Mouse (Mus musculus) liver, postnatal 0 days (tissue): ENCODE measurements around the gene Apoc4. TPM values are rescaled to one million over a fixed set of nuclear protein-coding genes. Genes with fewer than 3 reads are reported as not detected.

Experiments
- ATAC-seq: fragments of 200-750 bp; cut with Nextera tagmentation; 2 replicates; pipeline ENCODE4 v1.8.0; 2017; ENCODE audit warnings: mild to moderate bottlenecking, moderate library complexity
- DNase-seq: peaks from one replicate; pipeline ENCODE4 v3.0.0-alpha.2; 2016
- H3K27ac ChIP-seq: fragments of 300-500 bp; sonication (generic); 2 replicates; pipeline ENCODE4 v1.5.1; 2014; ENCODE audit warnings: antibody characterized with exemption, moderate library complexity, mild to moderate bottlenecking, low read depth
- H3K27me3 ChIP-seq: fragments of 300-500 bp; sonication (generic); 2 replicates; pipeline ENCODE4 v1.6.1; 2014; ENCODE audit warnings: low read length, control low read depth, mixed read lengths; ENCODE audit not compliant: insufficient read depth
- H3K36me3 ChIP-seq: fragments of 300-500 bp; sonication (generic); replicated peaks from 2 replicates; pipeline ENCODE4 v1.6.1; 2014; ENCODE audit warnings: mild to moderate bottlenecking, control low read depth, low read length, moderate library complexity, mixed read lengths; ENCODE audit not compliant: insufficient read depth
- H3K4me1 ChIP-seq: fragments of 300-500 bp; sonication (generic); 2 replicates; pipeline ENCODE4 v1.6.1; 2014; ENCODE audit warnings: antibody characterized with exemption, mild to moderate bottlenecking, control low read depth; ENCODE audit not compliant: insufficient read depth
- H3K4me2 ChIP-seq: fragments of 300-500 bp; sonication (generic); 2 replicates; pipeline ENCODE4 v1.6.1; 2014; ENCODE audit warnings: low read depth, mild to moderate bottlenecking, low read length, moderate library complexity, mixed read lengths
- H3K4me3 ChIP-seq: fragments of 300-500 bp; sonication (generic); 2 replicates; pipeline ENCODE4 v1.5.1; 2014; ENCODE audit warnings: low read depth, low read length
- H3K9ac ChIP-seq: fragments of 300-500 bp; sonication (generic); replicated peaks from 2 replicates; pipeline ENCODE4 v1.6.1; 2014; ENCODE audit warnings: mild to moderate bottlenecking, moderate library complexity
- H3K9me3 ChIP-seq: fragments of 300-500 bp; sonication (generic); 2 replicates; pipeline ENCODE4 v1.6.1; 2016; ENCODE audit warnings: mild to moderate bottlenecking, control low read depth, low read length, mixed read lengths
- CTCF ChIP-seq: sonication (generic); IDR thresholded peaks from 2 replicates; pipeline ENCODE4 v1.5.1; 2016; ENCODE audit warnings: antibody characterized with exemption, low read depth
- EP300 ChIP-seq: IDR thresholded peaks from 2 replicates; pipeline ENCODE4 v1.6.1; 2016; ENCODE audit warnings: antibody characterized with exemption, low read depth, mild to moderate bottlenecking
- WGBS: fragments of 180-500 bp; shearing (Covaris S2); extraction: QIAGEN DNeasy Blood & Tissue Kit; methylation state at CpG from one replicate; pipeline ENCODE4 v1.1.7; 2014; ENCODE audit not compliant: insufficient replicate concordance; 5-methylcytosine and 5-hydroxymethylcytosine counted together
- polyA plus RNA-seq: library from polyadenylated mRNA; unstranded; fragments of >200 nt; fragmentation: Nextera tagmentation; extraction: Ambion mirVana; gene quantifications from 2 replicates; pipeline ENCODE4 v1.2.1, GENCODE M21; 2015

Apoc4 gene
- polyA plus RNA-seq, 1 experiment from 2014 or later: 2,808 TPM

DNA sequence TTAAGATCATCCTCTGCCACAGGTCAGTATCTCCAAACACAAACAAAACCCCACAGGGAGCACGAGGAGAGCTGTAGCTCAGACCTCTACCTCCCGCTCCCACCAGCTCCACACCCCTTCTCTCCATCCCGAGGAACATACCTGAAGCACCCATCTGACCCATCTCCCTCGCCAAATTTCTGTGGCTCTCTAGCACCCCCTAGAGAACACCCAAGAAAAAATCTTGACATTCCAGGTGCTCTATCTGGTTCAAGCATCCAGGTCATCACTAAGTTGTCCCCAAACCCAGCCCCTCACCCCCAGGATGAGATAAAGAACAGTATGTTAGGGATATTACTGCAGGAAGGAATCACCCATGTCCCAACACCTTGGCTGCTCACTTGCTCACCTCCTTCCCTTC lies 31.9 kb upstream of the Apoc4 start:
- H3K4me3 ChIP-seq: no peak overlapping the region

DNA sequence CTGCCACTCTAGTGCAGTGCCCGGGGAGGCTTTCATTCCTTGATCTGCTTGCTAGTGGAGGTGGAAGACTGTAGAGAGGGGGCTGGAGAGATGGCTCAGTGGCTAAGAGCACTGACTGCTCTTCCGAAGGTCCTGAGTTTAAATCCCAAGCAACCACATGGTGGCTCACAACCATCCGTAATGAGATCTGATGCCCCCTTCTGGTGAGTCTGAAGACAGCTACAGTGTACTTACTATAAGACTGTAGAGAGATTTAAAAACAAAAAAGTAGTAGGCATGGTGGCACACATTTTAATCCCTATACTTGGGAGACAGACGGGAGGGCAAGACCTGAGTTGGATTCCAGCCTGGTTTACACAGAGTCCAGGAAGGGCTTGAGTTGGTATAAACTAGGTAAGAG lies 31.1 kb upstream of the Apoc4 start:
- no peak overlapping the region for H3K9ac ChIP-seq
- H3K4me2 ChIP-seq: no peak overlapping the region
- no peak for DNase-seq
- TF ChIP-seq EP300: no peak
- TF ChIP-seq CTCF: peak; percentile 63
- no peak overlapping the region for H3K4me3 ChIP-seq
- H3K36me3 ChIP-seq: peaks cover 37% of the 10 kb centered on the region
- WGBS: 63% methylated on average over 4 of the region's 4 CpGs
- H3K9me3 ChIP-seq: no peaks in the 10 kb centered on the region
- peaks cover 24% of the 10 kb centered on the region for H3K4me1 ChIP-seq
- H3K27me3 ChIP-seq: no peaks in the 10 kb centered on the region
- ATAC-seq: no peak
- H3K27ac ChIP-seq: no peak overlapping the region

More for the DNA sequence above, 31.9 kb upstream of the Apoc4 start:
- no peak overlapping the region for H3K4me2 ChIP-seq
- DNase-seq (peak; percentile 55), ATAC-seq (no peak)
- 41% methylated on average over 4 of the region's 4 CpGs for WGBS
- H3K4me1 ChIP-seq: peaks cover 24% of the 10 kb centered on the region
- H3K36me3 ChIP-seq: peaks cover 37% of the 10 kb centered on the region
- no peaks in the 10 kb centered on the region for H3K9me3 ChIP-seq
- no peak overlapping the region for H3K27ac ChIP-seq
- TF ChIP-seq EP300 (no peak), CTCF (peak; percentile 66)
- no peak overlapping the region for H3K9ac ChIP-seq
- H3K27me3 ChIP-seq: no peaks in the 10 kb centered on the region

DNA sequence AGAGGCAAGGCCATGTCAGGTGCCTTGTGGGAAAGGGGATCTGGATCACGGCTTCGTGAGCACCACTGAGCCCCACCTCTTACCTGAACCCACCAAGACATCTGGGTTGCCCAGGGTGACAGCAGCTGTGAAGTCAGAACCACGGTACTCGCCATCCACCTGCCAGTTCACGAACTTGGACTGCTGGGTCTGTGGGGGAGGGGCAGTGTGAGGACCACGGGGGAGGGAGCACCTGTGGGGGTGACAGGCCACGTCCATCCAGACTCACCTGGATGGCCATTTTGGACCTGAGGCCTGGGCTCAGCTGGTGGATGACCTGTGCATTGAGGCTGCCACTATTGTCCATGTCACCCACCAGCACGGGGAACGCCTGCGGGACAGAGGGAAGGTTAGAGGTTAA lies 29.4 kb upstream of the Apoc4 start:
- ATAC-seq (no peak), DNase-seq (no peak)
- no peak overlapping the region for H3K4me3 ChIP-seq
- no peaks in the 10 kb centered on the region for H3K9me3 ChIP-seq
- no peak overlapping the region for H3K27ac ChIP-seq
- TF ChIP-seq CTCF (no peak), EP300 (no peak)
- WGBS: 84% methylated on average over 10 of the region's 10 CpGs
- H3K4me2 ChIP-seq: no peak overlapping the region
- no peak overlapping the region for H3K9ac ChIP-seq
- H3K36me3 ChIP-seq: peaks cover 44% of the 10 kb centered on the region
- no peaks in the 10 kb centered on the region for H3K27me3 ChIP-seq
- H3K4me1 ChIP-seq: peaks cover 16% of the 10 kb centered on the region

DNA sequence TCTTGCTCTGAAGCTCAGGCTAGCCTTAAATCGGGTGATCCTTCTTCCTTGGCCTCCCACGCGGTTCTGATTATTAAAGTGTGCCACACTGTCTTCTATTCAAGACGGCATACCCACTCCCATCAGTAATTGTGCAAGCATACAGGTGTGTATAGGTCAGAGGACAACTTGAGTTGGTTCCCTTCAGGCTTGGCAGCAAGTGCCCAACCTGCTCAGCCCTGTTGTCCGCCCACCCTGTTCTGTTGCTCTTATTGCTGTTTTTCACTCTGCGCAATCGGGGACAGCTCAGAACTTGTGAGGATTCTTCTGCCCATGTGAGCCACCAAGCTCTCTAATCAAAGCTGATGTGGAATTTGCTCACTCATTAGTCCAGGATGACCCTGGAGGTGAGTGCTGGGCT lies 24.0 kb upstream of the Apoc4 start:
- DNase-seq (no peak), ATAC-seq (no peak)
- H3K9ac ChIP-seq: no peak overlapping the region
- TF ChIP-seq EP300 (no peak), CTCF (no peak)
- no peak overlapping the region for H3K27ac ChIP-seq
- no peak overlapping the region for H3K4me3 ChIP-seq
- H3K4me1 ChIP-seq: peaks cover 21% of the 10 kb centered on the region
- H3K27me3 ChIP-seq: no peaks in the 10 kb centered on the region
- WGBS: 90% methylated on average over 7 of the region's 7 CpGs
- H3K4me2 ChIP-seq: no peak overlapping the region
- peaks cover 24% of the 10 kb centered on the region; the same call in 1 of the 2 replicates for H3K36me3 ChIP-seq
- no peaks in the 10 kb centered on the region for H3K9me3 ChIP-seq

DNA sequence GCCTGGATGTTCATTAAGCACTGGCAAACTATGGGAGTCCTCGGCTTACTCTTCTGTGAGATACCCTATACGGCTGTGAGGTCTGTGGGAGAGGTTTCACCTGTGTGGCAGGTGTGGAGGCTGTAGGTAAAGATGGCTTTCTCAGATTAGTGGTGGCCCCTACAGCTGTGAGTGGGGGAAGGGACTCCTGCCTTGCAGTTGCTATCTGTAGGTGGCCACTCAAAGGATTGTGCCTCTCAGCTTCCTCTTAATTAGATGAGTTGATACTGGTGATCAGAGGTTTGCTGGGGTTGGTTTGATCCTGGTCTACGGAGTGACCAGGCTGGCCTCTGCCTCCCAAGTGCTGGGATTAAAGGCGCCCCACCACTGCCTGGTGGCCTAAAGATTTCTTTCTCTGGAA lies 23.2 kb upstream of the Apoc4 start:
- no peak overlapping the region for H3K4me3 ChIP-seq
- no peak for TF ChIP-seq EP300
- TF ChIP-seq CTCF: no peak
- no peak overlapping the region for H3K27ac ChIP-seq
- WGBS: 88% methylated on average over 4 of the region's 4 CpGs
- no peaks in the 10 kb centered on the region for H3K27me3 ChIP-seq
- ATAC-seq (no peak), DNase-seq (no peak)
- H3K9me3 ChIP-seq: no peaks in the 10 kb centered on the region
- peaks cover 18% of the 10 kb centered on the region; the same call in 1 of the 2 replicates for H3K36me3 ChIP-seq
- H3K4me1 ChIP-seq: peaks cover 29% of the 10 kb centered on the region
- H3K4me2 ChIP-seq: no peak overlapping the region
- H3K9ac ChIP-seq: no peak overlapping the region

DNA sequence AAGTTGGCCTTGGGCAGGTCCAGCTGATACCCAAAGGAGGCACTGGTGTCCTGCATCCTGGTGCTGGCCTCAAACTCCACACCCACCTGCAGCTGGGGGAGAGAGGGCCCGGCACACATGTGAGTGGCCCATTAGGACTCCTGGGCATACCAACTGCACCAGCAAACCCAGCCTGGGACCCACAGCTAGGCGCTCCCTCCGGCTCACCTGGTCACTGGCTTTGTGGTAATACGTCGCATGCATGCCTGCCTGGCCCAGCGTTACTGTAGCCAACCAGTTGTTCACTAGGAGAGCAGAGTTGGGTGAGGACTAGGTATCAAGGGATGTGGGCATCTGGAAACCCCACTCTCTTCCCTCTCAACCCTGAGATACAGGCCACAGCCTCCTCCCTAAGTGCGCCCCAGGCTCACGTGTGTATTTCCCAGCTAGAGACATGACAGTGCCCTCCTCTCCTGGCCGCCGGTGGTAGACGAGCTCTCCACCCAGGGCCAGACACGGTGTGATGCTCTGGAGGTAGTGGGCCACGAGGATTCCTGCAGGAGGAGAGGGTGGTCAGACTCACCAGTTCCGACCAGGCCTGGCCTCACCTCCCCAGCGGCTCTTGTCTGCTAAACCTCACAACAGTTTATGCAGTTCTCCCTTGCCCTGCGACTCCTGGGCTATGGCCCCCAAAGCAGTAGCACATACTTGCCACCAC lies 21.7 kb upstream of the Apoc4 start:
- Histone ChIP-seq H3K4me2 (no peak overlapping the region), H3K9ac (peak overlapping the region; percentile 21; the same call in 1 of the 2 replicates), H3K27ac (peak overlapping the region; percentile 98; the same call in 1 of the 2 replicates), H3K9me3 (no peaks in the 10 kb centered on the region), H3K4me1 (peaks cover 36% of the 10 kb centered on the region), H3K27me3 (no peaks in the 10 kb centered on the region), H3K4me3 (no peak overlapping the region), H3K36me3 (peaks cover 11% of the 10 kb centered on the region; the same call in 1 of the 2 replicates)
- ATAC-seq (no peak), DNase-seq (no peak)
- TF ChIP-seq CTCF: no peak
- no peak for TF ChIP-seq EP300
- 81% methylated on average over 16 of the region's 16 CpGs for WGBS
